Mouse (Mus musculus): Measurements from ENCODE around the gene Tmem260. TPM values are rescaled to one million over a fixed set of nuclear protein-coding genes. Genes with fewer than 3 reads are reported as not detected.
"Not testable (repeated sequence)": the region's sequence is repeated elsewhere in the genome, so short reads cannot be mapped to it uniquely, and the experiment has no call there.

The Tmem260 gene
- total RNA-seq, 2 experiments from 2014 or later = 24.7 to 27.3 TPM

DNA sequence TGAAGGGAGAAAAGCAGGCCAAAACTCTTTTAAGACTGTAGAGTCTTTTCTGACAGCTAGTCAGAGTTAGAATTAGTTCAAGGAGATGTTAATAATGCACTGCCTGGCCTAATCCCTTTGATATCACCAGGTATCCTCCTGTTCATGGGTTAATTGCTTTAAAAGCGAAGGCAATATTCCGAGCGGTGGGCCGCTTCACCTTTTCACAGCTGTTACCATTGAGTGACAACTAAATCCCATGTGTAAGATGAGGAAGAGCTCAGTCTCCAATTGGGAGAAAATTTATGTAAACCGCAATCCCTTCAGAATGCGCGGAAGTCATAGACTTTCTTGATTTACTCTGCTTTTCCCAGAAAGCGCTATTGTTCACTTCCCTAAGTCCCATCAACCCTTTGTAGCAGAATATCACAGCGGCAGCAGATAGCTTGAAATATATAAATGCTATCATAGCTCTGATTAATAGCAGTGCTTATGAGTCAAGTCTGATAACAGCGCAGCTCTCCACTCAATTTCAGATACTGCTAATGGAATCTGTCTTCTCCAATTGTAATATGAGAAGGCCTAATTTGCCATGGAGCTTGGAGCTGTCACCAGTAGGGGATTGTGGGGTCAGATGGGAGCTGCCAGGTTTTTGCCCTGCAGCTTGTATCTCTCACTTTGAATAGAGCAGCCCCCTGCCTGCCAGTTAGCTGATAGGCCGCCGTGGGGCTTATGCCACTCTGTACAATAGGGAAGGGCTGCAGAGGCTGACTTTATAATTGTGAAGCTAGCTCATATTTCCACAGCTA, 10.6 kb downstream of the Tmem260 start:
- no peak for TF ChIP-seq CTCF (conservative IDR thresholded peaks at IDR 0.05)
- DNase-seq (ENCODE audit: low spot score in 2 of 2) = no peak
- H3K27ac ChIP-seq = no peak overlapping the region

DNA sequence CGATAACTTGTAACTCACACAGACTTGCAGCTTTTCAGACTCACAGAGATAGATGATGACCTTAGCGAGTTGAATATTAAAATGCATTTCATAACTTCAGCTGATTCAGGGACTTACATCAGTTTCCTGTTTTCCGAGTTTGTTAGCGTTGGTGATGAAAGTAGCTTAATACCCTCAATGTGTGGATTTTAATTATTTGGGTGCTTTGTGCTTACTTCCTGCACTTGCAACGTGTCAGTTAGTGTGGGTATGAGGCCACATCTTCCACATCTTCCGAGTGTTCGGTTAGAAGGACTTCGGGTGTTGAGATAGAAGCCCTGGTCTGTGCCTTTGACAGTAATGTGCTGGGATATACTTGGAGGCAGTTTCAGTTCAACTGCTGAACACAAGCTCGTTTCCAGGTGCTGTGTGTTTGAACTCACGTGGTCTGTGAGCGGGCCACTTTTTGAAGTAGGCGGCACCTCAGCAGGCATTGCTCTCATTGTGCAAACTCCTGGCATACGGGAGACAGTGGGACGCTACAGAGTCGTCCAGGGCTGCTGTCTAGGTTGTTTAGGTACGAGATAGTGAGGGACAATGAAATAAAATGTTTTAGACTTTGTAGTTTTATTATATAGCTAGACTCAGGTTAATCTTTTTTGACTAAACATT, 11.5 kb downstream of the Tmem260 start:
- no peak for DNase-seq (ENCODE audit: low spot score in 2 of 2)
- no peak overlapping the region for H3K27ac ChIP-seq
- no peak overlapping the region for H3K4me3 ChIP-seq
- no peak for TF ChIP-seq CTCF (conservative IDR thresholded peaks at IDR 0.05)

More for the DNA sequence above, 10.6 kb downstream of the Tmem260 start:
- H3K4me3 ChIP-seq = no peak overlapping the region

DNA sequence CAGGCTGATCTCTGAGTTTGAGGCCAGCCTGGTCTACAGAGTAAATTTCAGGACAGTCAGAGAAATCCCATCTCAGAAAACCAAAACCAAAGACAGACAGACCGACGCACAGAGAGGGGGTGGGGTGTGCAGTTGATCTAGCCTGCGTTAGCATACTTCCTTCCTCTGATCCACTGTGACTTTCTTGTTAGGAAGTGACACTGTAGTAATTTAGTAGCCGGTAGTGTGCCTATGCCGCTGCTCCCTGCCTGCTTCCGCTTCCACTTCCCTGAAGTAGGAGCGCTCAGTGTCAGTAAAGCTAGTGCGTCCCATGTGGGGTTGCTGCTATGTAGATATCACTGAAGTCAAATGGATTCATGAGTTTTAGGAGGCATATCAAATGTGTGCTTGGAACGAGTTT, 13.0 kb downstream of the Tmem260 start:
- no peak for DNase-seq (ENCODE audit: low spot score in 2 of 2)
- Histone ChIP-seq H3K27ac (no peak overlapping the region), H3K4me3 (no peak overlapping the region)
- TF ChIP-seq CTCF (conservative IDR thresholded peaks at IDR 0.05) = no peak

DNA sequence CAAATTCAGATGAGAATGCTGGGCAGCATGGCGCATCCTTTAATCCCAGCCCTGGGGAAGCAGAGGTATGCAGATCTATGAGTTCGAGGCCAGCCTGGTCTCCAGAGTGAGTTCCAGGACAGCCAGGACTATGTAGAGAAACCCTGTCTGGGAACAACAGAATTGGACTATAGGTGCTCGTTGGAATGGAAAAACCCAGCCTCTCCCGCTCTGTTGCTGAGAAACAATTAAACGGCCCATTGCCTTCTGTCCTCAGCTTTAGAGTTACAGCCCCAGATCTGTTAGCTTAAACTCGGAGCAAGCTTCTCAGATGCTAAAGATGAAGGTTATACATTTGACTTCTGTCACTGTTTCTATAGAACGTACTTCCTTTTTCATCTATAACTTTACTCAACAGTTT, 22.4 kb downstream of the Tmem260 start:
- Histone ChIP-seq H3K4me3 (no peak overlapping the region), H3K27ac (no peak overlapping the region)
- no peak for TF ChIP-seq CTCF (conservative IDR thresholded peaks at IDR 0.05)
- DNase-seq (ENCODE audit: low spot score in 2 of 2) = no peak

DNA sequence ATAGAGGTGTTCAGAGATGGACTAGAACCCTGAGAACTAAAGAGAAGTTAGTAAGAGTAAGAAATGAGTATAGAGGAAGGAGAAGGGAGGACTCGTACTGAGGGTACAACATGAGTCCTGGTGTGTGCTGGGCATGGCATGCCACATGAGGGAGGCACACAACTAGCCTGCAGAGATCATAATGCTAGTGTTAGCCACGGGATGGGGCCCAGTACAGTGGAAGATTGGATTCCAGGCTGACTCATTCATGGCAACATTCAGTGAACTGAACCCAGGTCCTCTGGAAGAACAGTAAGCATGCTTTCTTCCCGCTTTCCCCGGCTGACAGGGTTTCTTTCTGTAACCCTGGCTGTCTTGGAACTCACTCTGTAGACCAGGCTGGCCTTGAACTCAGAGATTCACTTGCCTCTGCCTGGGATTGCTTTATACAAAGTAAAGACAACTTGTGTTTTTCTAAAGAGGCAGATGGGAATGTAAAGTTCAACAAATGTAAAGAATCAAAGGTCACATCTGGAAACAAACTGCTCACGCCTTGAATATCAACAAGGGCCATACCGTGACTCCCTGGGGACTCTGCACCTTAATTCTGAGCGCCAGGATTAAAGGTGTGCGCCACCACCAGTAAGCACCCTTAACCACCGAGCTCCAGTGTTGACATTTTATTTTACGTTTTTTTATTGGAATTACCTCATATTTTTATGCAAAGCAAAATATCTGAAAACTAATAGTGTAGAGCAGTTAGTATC, 25.0 kb downstream of the Tmem260 start:
- H3K4me3 ChIP-seq = no peak overlapping the region
- no peak overlapping the region for H3K27ac ChIP-seq
- DNase-seq (ENCODE audit: low spot score in 2 of 2) = no peak
- no peak for TF ChIP-seq CTCF (conservative IDR thresholded peaks at IDR 0.05)

DNA sequence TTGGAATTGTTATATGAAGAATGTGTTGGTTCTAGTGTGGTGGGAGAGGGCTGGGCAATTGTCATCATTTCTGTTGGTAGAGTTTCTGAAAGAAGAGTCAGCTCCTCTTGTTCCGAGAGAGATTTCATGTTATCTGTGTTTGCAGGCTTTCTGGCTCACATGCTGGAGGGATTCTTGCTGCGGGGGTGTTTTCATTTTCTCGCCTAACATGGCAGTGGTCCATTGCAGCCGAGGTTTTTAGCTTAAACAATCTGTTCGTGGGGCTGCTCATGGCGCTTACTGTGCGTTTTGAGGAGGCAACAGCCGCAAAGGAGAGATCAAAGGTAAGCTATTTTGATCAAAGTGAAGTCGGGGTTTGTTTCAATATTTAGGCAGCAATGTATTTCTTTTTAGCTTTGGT, 26.3 kb downstream of the Tmem260 start:
- Histone ChIP-seq H3K4me3 (no peak overlapping the region; the same call in 1 of the 2 replicates), H3K27ac (peak overlapping the region; percentile 72)
- DNase-seq (ENCODE audit: low spot score in 2 of 2) = peak; percentile 72 to 85
- TF ChIP-seq CTCF (conservative IDR thresholded peaks at IDR 0.05) = no peak

DNA sequence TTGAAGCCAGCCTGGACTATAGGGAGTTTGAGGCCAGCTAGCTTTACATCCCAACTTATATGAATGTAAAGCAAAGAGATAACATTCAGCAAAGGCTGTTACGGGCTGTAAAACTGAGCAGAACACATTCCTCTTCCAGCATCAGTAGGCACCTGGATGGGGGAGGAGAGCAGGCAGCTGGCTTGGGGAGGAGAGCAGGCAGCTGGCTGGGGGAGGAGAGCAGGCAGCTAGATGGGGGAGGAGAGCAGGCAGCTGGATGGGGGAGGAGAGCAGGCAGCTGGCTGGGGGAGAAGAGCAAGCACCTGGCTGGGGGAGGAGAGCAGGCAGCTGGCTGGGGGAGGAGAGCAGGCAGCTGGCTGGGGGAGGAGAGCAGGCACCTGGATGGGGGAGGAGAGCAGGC, 29.4 kb downstream of the Tmem260 start:
- Histone ChIP-seq H3K4me3 (no peak overlapping the region), H3K27ac (no peak overlapping the region)
- no peak for TF ChIP-seq CTCF (conservative IDR thresholded peaks at IDR 0.05)
- no peak for DNase-seq (ENCODE audit: low spot score in 2 of 2)

DNA sequence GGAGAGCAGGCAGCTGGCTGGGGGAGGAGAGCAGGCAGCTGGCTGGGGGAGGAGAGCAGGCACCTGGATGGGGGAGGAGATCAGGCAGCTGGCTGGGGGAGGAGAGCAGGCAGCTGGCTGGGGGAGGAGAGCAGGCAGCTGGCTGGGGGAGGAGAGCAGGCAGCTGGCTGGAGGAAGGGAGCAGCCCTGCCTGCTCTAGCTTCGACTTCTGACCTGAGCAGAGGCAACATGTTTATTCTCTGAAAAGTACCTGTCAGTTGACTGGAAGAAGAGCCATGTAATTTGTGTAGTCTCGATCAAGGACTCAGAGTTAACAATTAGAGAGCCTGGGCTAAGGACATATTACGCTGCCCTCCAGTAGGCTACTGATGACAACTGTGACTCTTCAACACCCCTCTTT, 29.9 kb downstream of the Tmem260 start:
- not testable (repeated sequence) for DNase-seq (ENCODE audit: low spot score in 2 of 2); H3K27ac ChIP-seq

DNA sequence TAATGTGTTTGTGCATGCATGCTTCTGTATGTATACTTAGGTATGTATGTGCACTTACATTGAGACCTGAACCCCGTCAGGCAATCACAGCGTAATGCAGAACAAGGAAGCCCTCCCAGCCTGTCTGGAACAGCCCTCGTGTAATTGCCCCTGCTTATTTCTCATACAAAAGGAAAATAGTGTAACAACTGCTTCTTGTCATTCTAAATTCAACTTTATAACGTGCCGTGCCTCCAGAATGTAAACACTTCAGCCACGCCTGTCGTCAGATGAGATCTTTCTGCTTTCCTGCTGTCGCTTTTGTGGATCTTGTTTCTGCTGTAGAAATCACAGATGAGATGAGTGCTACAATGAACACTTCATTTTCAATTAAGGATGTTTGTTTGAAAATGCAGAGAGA, 30.4 kb downstream of the Tmem260 start:
- DNase-seq (ENCODE audit: low spot score in 2 of 2) = no peak
- TF ChIP-seq CTCF (conservative IDR thresholded peaks at IDR 0.05) = no peak
- Histone ChIP-seq H3K27ac (no peak overlapping the region), H3K4me3 (no peak overlapping the region)

More for the DNA sequence above, 29.9 kb downstream of the Tmem260 start:
- not testable (repeated sequence) for H3K4me3 ChIP-seq

DNA sequence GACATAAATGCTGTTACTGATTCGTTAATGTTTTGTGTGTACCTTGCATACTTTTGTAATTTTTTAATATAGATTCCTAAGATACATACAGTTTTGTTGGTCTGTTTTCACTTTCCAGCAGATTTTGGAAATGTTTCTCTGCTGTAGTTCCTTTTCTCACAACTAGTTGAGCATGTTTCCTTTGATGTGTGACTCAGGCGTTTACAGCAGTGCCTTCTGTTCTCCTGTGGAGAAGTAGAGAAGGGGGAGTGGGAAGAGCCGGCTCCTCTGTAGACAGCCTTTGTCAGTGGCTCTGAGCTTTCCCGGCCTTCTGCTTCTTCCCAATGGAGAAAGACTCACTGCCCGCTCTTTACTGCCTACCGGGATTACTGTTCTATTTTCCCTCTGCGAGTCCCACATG, 35.7 kb downstream of the Tmem260 start:
- peak; percentile 59 for TF ChIP-seq CTCF (conservative IDR thresholded peaks at IDR 0.05)
- H3K27ac ChIP-seq = no peak overlapping the region
- no peak overlapping the region for H3K4me3 ChIP-seq
- peak in 1 of 2 experiments; percentile 19 for DNase-seq (ENCODE audit: low spot score in 2 of 2)

DNA sequence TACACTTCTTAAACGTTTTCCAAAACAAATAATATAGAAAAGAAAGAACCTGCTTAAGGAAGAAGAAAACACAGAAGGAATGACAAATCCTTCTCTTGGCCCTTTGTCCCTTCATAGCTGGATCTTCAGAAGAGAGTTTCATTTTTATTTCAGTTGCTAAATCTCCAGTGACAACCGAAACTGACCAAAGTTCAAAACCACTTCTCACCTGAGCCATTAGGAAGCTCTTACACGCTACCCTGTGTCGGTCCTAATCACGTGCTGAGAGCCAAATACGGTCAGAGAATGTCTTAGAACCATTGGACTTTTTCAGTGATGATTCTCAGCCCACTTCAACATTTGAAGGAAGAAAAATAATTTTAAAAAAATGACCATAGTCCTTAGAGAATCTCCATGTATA, 36.8 kb downstream of the Tmem260 start:
- no peak for TF ChIP-seq CTCF (conservative IDR thresholded peaks at IDR 0.05)
- no peak for DNase-seq (ENCODE audit: low spot score in 2 of 2)
- no peak overlapping the region for H3K27ac ChIP-seq
- H3K4me3 ChIP-seq = no peak overlapping the region

DNA sequence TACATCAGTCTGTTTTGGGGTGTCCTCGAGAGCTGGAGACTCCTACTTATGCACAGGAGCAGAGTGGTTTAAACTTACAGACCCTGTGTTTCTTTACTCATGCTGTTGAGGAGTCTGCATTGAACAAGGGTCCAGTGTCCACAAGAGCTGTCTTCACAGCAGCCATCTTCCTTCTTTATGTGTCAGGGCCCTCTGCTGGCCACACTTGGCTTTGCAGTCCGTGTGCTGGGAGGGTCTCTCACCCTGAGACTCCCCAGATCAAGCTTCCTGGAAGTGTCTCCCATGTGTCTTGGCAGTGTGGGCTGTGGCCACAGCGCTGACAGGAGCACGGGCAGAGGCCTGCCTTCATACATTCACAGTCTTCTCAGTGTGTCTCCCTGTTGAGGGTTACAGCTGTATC, 48.0 kb downstream of the Tmem260 start:
- TF ChIP-seq CTCF (conservative IDR thresholded peaks at IDR 0.05) = peak; percentile 85
- DNase-seq (ENCODE audit: low spot score in 2 of 2) = peak in 1 of 2 experiments; percentile 30
- no peak overlapping the region for H3K27ac ChIP-seq
- H3K4me3 ChIP-seq = no peak overlapping the region

DNA sequence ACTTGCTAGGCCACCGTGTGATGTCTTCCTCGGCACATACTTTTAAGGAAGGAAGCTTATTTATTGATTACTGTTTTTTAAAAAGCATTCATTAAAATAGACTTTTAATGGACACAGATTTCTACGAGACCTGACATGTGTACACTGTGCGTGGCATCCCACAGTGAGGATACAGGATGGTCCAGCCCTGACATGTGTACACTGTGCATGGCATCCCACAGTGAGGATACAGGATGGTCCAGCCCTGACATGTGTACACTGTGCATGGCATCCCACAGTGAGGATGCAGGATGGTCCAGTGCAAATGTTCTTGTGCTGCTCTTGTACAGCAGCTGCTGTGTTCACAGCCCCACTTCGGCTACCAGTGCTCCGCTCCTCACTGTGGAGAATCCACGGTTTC, 56.6 kb downstream of the Tmem260 start:
- no peak for DNase-seq (ENCODE audit: low spot score in 2 of 2)
- no peak overlapping the region for H3K4me3 ChIP-seq
- no peak for TF ChIP-seq CTCF (conservative IDR thresholded peaks at IDR 0.05)
- H3K27ac ChIP-seq = no peak overlapping the region

All from layer of hippocampus, adult 2 months (tissue).